In the genomic region with DNA sequence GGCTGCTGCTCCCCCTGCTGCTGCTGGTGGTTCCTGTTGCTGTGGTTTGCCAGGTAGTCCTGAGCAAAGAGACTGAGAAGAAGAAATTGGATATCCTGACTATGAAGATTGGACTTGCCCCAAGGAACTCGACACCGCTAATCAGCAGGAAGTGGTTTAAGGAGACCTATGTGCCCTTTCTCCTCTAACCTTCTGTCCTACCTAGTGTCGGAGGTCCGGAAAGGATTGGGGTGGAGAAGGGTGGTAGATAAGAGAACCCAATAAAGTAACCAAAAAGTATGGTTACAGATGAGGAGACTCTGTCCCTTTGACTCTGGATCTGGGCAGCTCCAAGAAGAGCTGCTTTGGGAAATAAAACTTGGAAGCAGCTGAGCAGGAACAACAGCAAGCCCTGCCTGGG, we compare ENCODE assay signal across 21 mouse cellular contexts.
"Had no signal": no experiment of that assay in that cellular context is flagged by ENCODE, and none has a peak within 500 bp of the region (broad histone marks: within the 10 kb centered on the region; RNA-seq: fewer than 3 reads in every experiment).

No protein-coding gene starts in this region.

- H3K4me3 ChIP-seq: liver, embryonic 13.5 days; liver, embryonic 15.5 days; lung, embryonic 15.5 days; megakaryocyte, embryonic 14.5 days; midbrain, embryonic 10.5 days; midbrain, embryonic 12.5 days; midbrain, embryonic 15.5 days; neural tube, embryonic 12.5 days had no signal

- H3K9ac ChIP-seq: liver, embryonic 13.5 days; liver, embryonic 15.5 days; liver, postnatal 0 days; lung, embryonic 15.5 days; midbrain, embryonic 12.5 days; midbrain, embryonic 15.5 days; neural tube, embryonic 12.5 days had no signal

- DNase-seq: liver, embryonic 13.5 days; liver, postnatal 0 days; lung, adult 2 months; lung, postnatal 14 days; lung, postnatal 4 days; retina, postnatal 1 day; right cerebral cortex, adult 18-20 months; right cerebral cortex, postnatal 25 days; right cerebral cortex, postnatal 4 days; spleen, adult 18-20 months; thymus, adult 2 months; thymus, postnatal 25 days; thymus, postnatal 4 days had no signal

- H3K9me3 ChIP-seq: liver, embryonic 13.5 days; liver, embryonic 15.5 days; lung, embryonic 15.5 days; megakaryocyte, embryonic 14.5 days; midbrain, embryonic 10.5 days; midbrain, embryonic 12.5 days; midbrain, embryonic 15.5 days; neural tube, embryonic 12.5 days had no signal

- H3K27ac ChIP-seq: liver, embryonic 13.5 days; liver, embryonic 15.5 days; lung, embryonic 15.5 days; midbrain, embryonic 10.5 days; midbrain, embryonic 12.5 days; midbrain, embryonic 15.5 days; neural tube, embryonic 12.5 days had no signal

- H3K27me3 ChIP-seq: liver, embryonic 13.5 days; liver, embryonic 15.5 days; lung, embryonic 15.5 days; megakaryocyte, embryonic 14.5 days; midbrain, embryonic 12.5 days; midbrain, embryonic 15.5 days; neural tube, embryonic 12.5 days had no signal

- ATAC-seq: liver, postnatal 0 days; lung, postnatal 0 days; midbrain, embryonic 15.5 days had no signal

- H3K36me3 ChIP-seq: liver, embryonic 13.5 days; liver, embryonic 15.5 days; lung, embryonic 15.5 days; midbrain, embryonic 10.5 days; midbrain, embryonic 12.5 days; midbrain, embryonic 15.5 days; neural tube, embryonic 12.5 days had no signal

- H3K4me1 ChIP-seq: liver, embryonic 15.5 days; lung, embryonic 15.5 days; midbrain, embryonic 10.5 days; midbrain, embryonic 12.5 days; midbrain, embryonic 15.5 days; neural tube, embryonic 12.5 days had no signal

- H3K4me2 ChIP-seq: liver, embryonic 13.5 days; liver, embryonic 15.5 days; lung, embryonic 15.5 days; midbrain, embryonic 12.5 days; midbrain, embryonic 15.5 days; neural tube, embryonic 12.5 days had no signal
